Mouse (Mus musculus) adrenal gland, postnatal 10 days (tissue): Measurements from ENCODE around the gene Pcnx. TPM values are rescaled to one million over a fixed set of nuclear protein-coding genes. Genes with fewer than 3 reads are reported as not detected.
A peak's percentile ranks its signal among the peaks of the same experiment; 100 is the strongest.

Source experiments
- DNase-seq: peaks from one replicate; pipeline ENCODE4 v3.0.0; 2021; ENCODE audit warnings: mixed read lengths
- total RNA-seq, 2 experiments: library from RNA; stranded (reverse); gene quantifications; 2 replicates each; pipeline ENCODE4 v1.2.3; 2021

Pcnx gene
- total RNA-seq, 2 experiments from 2014 or later, result 46.5 to 52.0 TPM

DNA sequence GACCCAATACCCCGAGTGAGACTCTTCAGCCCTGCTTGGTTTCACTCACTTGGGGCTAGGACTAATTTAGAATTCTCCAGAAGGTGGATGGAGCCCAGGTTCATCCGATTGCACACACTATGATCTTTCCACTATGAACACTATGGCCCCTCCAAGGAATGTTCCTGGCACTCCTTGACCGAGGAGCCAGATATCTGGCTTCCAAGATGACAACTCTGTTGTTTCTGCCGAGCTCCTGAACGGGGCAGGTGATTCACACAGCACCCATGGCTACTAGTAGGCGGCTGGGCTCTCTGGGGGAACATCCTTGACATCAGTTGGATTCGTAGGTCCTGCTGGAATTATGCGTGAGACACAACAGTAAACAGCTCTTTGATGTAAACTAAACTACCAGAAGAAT is 4.8 kb upstream of the Pcnx start:
- DNase-seq, result no peak

DNA sequence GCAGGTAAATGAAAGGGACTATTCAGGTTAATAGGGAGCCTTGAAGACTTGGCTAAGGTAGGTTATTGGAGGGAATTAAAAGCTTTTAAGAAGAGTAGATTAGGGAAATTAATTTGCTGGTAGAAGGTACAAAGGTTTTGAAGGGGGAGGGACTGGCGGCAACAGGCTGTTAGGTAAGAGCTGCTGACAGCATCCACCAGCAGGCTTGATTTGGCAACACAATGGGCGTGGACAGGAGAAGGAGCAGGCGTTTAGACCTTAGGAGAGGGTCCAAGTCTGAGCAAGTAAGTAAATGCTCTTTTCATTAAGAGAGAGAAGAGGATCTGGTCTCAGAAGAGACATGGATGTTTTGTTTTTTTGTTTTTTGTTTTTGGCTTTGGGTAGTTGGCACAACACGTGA is 3.1 kb upstream of the Pcnx start:
- peak; percentile 59 for DNase-seq

DNA sequence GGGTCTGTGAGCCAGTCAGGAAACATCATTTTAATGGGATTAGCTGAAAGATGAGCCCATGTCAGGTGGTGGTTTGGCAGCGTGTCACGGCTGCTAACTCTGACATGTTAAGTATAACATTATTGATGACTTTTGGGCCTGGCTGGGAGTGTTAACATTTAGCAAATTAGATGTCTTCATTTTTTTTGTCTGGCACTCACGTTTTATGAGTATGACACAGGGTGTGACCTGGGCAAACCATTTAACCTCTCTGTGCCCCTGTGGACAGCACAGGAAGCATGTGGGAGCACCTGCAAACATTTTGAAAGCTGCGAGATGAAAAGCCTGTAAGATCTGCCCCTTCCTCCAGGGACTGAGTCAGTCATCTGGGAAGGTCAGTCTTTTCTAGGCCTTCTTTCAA is 2.6 kb upstream of the Pcnx start:
- peak; percentile 18 for DNase-seq

DNA sequence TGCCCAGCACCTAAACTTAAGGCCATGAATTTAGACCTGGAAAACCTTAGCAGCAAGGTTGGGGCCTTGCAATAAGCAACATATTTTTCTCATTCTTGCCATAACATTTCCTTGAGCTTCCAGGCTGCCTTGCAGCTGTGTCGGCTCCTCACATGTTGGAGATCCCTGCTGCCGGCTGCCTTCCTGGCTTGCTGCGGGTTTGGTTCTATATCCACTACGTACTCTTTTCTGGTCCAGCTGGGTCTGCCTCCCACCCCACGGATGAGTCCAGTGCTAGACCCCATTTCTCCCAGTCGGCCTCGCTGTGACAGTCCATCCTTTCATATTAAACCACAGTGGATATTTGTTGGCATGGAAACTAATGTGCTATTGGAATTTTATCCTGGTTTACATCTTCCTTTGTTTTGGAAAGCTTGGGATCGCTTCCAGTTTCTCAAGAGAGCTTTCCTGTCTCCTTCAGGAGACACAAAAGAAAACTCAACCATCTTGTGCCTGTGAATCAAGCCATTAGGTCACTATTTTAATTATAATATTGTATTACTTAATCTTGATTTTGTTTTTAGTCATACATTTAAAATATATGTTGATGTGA is 1.7 kb upstream of the Pcnx start:
- DNase-seq, result no peak

DNA sequence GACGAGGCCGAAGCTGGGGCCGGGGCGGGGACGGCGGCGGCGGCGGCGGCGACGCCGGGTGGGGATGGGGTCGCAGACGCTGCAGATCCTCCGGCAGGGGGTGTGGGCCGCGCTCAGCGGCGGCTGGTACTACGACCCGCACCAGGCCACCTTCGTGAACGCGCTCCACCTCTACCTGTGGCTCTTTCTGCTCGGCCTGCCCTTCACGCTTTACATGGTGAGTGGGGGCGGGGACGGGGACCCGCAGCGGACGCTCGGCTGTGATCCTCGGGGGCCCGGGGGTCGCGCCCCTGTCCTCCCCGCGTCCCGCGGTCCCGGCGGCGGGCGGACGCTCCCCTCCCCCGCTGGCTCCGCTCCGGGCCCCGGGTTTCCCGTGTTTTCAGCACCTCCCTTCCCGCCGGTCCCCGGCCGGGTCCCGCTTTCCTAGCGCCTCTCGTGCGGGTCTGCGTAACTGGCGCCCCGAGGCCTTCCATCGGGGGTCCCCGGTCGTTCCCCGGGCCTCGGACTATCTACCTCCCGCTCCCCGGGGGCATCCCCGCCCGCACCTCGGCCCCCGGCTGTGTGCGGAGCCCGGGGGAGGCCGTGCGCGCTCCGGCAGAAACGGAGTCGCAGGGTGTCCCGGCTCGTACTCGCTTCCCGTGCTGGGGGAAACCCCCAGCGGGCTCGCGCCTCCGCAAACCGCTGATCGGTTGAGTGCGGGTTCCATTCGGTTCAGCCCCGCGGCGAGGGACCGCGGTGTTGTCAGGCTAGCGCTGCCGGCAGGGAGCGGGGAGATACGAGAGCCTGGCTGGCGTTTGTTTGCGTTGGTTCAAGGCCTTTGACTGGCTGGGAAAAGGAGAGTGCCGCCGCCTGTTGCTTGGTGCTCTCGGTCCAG is 722 bp downstream of the Pcnx start:
- peak; percentile 76 for DNase-seq

DNA sequence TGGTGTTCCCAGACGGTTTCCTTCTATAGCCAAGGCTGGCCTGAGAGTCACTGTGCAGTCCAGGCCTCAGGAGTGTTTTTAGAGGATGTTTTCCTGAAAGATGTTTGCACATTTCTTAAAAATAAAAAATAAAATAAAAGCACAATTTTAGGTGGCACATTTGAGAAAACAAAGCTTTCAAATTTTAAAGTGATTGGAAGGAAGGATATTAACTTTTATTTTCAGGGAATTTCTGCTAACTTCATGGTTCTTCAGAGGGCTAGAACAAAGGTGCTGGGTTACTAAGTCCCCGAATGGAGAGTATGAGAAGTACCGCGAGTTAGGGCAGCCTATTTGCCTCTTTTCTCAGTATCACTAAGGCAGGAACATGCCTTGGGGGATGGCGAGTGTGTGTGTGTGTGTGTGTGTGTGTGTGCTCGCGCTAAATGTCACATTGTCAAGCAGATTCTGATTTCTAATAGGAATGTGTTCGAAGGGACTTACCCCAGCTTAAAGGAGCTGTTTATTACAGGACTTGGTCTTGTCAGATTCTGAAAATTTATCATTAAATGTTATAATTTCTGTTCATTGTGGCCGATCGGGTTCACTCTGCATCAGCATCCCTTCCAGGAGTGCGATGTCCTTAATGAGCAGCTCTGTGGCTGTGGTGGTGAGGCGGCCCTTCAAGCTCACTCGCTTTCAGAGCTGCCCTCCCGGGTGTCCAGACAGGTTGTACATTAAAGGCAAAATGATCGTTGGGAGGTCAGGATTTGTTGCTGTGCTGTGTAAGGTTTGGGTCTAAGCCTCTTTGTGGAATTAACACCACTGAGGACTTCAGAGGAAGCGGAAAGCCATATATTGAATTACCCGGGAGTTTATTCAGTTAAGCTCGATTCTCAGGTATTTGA is 1.6 kb downstream of the Pcnx start:
- no peak for DNase-seq

DNA sequence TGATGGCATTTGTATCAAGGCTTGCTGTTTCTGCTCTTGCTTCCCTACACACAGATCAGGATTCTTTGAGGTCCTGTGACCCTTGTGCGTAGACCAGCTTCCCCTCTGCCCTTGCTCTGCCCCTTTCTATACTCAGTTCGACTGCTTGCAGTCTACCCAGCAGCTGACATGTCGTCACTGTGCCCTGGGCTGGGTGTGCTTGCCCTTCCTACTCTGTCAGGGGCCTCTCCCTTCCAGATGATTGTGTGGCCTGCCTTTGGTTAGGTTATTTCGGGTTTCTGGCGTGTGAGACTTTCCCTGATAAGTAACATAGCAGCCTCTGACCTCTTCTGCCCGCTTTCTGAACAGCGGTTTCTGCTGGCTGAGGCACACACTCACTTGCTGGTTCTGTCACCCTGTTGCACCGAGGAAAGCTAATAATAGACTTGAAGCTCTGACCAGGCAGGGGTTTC is 2.6 kb downstream of the Pcnx start:
- peak; percentile 18 for DNase-seq

DNA sequence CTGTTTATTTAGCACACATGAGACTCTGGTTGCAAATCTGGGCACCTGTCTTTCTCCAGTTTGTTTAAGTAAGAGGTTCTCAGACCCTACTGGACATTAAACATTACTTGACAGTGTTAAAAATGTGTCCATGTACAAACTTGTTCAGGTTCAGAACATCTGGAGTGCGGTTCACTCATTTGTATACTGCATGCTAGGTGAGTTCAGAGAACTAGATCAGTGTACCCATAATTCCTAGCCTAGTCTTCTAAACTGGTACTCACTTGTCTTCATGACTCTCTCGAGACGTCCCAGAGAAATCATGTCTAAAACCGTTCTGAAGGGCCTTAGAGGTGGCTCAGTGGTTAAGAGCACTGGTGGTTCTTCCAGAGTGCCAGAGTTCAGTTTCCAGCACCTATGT is 4.1 kb downstream of the Pcnx start:
- no peak for DNase-seq

DNA sequence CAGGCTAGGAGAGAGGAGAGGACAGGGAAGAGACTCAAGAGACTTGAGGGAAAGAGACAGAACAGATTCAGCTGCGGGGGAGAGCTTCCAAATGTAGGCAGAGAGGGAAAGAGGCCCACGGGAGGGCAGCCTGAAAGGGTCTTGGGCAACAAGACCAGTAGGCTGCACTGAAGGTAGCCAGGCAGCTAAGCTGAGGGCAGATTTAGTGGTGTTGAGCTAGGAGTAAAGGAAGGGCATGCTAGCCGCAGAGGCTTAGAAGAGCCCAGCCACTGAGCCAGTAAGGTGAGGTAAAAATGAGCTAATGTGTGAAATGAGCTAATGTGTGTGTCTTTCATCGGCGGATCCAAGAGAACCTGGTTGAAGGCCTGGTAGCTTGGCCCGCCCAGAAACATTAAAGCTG is 5.4 kb downstream of the Pcnx start:
- DNase-seq, result no peak

DNA sequence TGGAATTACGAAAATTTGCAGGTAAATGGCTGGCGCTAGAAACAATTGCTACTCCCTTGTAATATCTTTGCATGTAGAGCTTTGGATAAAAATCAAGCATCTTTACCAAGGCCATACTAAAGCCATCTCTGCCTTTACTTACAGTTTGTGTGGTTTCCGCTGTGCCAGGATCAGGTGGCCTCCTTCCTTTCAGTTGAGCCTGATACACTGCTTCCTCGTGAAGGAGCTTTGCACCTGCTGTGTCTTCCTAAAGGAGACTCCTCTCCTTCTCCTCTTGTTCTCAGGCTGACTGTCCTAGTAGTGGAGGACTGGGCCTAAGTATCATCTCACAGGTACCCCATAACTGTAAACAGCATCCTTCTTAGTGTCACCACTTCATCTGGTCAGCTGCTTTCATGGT is 7.5 kb downstream of the Pcnx start:
- no peak for DNase-seq

DNA sequence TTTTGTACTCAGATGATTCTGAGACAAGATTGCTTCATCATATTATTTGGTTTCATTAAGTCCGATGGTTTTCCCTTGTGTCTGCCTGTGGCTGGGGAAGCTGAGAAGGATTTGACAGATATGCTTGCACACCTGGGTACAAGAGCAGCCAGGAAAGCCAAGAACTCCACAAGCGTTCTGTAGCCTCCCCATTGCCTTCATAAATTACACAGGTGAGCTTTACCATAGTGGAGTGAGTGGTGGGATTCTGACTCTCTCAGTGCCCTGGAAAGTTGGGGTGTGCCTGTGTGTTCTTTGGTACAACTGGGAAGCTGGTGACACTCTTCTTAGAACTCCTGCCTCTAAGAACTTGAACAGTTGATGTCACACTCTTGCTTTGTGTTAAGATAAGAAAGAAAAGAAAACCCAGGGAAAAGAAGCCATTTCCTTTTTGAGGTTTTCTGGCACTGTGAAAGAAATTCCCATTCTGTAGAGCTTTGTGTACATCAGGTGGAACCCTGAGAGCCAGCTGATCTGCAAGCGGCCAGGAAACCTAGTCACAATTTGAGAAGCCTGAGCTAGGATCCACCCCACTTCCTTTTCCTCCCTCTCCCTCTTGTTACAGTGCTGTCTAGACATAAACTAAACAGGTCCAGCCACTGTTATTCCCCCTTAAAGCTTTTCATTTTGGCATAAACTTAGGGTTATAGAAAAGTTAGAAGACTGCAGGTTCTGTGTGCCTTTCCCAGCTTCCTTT is 9.6 kb downstream of the Pcnx start:
- no peak for DNase-seq

DNA sequence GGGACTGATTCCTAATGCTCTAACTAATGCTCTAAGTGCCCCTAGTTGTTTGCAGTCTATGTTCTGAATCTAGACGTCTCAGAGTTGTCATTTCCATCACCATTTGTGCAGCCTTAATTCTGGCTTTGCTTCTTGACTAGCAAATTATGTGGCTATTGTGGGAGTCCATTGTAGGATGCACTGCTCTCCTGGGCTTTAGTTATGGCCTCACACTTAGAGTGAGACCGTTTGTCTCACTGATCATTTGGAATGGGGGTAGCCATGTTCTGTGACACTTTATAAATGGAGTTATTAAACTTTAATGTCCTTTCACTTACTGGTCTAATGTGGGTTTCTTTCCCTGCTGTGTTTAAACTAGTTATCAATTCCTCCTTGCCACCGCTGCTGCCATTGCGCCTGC is 13.5 kb downstream of the Pcnx start:
- DNase-seq, result no peak

DNA sequence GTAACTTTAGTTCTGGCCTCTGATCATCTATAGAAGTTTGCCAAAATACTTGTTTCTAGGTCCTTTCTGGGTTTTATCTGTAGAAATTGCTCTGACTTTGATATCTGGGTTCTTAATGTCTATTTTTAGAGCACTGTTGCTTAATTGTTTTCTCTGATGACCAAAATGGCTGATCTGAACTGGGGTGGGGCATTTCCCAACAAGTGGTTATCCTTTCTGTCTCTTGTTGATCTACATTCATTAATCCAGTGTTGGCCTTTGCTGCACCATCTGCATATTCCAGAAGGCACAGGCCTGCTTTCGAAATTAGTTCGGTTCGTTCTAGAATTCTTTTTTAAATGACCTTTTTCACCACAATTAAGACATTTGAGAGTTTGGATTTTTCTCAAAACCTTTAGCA is 20.3 kb downstream of the Pcnx start:
- no peak for DNase-seq

DNA sequence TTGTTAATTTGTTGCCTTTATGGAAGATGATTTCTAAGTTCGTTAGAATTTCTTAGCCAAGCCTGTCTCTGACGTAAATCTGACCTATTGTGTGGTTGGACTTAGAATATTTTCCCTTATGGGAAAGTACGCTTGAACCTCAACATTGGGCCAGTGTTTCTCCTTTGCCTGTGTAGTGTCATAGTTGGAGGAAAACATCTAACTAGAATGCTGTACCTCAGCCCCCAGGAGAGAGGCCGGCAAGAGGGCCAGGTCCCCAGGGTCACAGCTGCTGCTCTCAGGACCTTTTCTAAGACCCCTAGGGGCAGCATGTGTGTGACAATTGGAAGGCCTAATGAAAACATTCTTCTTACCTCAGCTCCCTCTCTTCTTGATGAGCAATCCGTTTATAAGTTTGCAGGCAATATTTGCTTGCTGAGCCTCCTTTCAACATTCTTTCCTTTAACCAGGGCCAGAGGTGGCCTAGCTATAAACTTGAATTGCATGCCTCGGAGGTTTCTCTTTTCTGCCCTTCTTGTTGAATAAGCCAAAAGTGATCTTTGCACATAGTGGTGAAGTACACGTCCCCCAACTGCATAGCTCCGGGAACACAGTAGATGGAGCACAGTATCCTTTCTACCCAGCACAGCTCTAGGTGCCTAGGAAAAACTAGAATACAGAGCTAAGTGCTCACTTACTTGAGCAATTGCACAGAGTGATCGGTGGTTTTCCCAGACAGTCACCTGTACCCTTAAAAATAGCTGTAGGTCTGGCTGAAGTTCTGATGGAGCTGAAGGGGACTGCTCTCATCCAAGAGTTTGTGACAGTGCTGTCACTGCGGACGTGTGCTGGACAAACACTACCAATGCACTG is 23.7 kb downstream of the Pcnx start:
- no peak for DNase-seq

DNA sequence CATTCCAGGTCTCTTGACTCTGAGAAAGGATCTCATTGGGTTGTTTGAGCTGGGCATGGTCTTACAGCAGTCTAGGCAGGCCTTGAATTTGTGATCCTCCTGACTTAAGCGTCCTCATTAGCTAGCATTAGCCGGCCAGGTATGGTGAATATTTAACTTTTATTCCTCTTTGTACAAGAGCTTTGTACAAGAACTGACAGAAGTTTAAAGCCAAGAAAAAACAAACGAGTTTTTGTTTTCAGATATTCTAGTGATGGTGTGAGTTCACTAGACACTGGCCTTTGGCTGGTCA is 24.2 kb downstream of the Pcnx start:
- no peak for DNase-seq

DNA sequence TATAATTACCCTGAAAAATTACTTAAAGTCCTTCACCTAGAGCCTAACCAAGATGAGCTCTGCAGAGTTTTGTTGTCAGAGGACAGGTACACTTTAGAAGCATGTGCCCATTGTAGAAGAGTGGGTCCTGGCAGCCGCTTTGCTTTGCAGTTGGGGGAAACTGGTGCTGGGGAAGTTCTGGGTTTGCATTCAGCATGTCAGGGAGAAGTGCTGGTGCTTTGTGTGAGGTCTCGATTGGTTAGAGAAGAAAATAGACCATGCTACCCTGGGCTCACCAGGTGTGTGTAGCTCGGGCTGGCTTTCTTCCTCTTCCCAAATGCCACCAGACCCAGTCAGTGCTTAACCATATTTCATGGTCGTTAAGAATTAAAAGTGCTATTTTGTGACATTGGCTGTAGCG is 25.2 kb downstream of the Pcnx start:
- DNase-seq, result no peak

DNA sequence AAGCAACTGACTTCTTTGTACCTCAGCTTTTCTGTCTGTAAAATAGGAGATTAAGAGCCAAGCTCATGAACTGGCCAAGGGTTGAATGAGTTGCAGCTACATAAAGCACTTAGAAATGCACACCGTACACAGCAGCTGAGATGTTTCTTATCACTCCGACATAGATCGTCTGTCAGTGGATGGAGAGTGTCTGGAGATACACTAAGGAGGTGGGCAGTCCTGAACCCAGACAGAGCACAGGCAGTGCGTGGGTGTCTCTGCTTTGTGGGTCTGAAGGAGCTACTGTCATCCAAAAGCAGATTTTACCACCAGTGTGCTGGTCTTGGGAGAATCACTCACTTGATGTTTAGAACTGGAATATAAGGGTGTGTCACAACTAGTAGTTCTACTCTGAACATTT is 26.2 kb downstream of the Pcnx start:
- no peak for DNase-seq

DNA sequence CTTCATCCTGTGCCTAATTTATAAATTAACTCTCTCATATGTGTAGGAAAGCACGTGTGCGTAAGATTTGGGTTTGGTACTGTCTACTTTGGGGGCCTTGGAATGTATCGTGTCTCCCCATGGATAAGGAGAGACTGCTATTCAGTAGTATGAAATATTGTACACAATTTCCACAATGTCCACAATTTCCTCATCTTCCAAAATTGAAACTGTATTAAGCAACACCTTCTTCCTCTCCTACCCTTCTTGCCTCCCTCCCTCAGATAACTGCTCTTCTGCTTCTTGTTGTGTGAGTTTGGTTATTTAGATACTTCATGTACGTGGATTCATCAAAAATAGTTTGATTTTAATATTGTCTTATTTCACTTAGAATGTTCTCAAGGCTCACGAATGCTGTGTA is 29.1 kb downstream of the Pcnx start:
- DNase-seq, result no peak

DNA sequence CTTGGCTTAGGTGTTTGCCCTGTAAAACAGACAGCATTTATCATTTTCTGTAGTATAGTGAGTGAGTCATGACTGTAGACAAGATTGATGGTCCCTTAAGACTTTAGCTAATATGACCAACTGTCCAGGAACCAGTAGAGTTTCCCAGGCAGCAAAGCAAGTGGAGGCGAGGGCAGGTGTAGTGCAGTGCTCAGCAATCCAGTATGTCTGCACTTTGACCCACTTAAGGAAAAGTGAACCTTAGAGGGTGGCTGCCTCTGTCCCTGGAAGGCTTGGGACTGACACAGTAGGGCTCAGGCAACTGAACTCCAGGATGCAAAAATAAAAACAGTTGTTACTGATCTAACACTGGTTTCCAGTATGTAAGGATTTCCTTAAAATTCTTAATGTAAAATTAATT is 32.1 kb downstream of the Pcnx start:
- DNase-seq, result no peak

DNA sequence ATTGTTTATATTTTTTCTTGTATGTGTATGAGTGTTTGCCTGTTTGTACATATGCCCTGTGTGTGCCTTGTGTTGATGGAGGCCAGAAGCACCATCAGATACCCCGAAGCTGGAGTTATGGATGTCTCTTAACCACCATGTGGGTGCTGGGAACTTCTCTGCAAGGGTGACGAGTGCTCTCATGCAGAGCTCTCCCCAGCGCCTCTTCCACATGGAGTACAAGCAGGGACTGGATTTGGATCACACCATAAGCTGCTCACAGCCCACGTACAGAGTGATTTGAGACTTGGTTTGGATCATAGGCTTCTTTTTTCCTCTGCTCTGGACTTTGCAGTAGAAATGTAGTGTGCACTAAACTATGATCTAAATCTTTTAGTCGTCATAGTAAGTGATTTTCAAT is 34.5 kb downstream of the Pcnx start:
- DNase-seq, result no peak

DNA sequence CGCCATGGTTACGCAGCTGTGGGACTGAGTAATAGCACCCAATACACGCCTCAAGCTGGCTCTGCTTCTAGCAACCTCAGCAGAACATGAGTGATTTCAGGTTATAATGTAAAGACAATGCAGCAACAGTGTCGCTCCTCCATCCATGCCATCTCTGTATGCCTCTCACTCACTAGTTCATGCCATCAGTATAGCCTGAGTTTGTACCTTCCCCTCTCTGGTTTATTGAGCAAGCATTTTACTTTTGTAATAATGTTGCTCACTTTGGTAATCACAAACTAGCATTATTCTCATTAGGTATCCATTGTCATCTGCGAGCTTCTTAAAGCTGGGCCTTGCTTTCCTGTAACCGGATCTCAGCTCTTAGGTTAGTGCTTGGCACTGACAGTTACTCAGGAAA is 36.2 kb downstream of the Pcnx start:
- DNase-seq, result no peak

DNA sequence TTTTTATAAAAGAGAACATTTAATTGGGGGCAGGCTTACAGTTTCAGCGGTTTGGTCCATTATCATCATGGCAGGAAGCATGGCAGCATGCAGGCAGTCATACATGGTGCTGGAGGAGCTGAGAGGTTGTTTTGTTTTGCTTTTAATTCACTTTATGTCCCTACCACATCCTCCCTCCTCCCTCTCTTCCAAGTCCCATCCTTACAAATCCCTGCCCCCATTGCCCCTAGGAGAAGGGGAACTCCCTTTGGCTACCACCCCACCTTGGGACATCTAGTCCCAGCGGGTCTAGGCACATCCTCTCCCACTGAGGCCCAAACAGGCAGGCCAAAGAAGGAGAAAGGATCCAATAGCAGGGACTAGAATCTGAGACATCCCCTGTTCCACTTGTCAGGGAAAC is 44.6 kb downstream of the Pcnx start:
- no peak for DNase-seq
